Mouse (Mus musculus) stomach, embryonic 15.5 days (tissue): ENCODE results near the gene Hnrnpll. TPM values are rescaled to one million over a fixed set of nuclear protein-coding genes. Genes with fewer than 3 reads are reported as not detected.
"Not testable (repeated sequence)": the region's sequence is repeated elsewhere in the genome, so short reads cannot be mapped to it uniquely, and the experiment has no call there.

ENCODE experiments used
- ATAC-seq: fragments of 200-750 bp; cut with Nextera tagmentation; 2 replicates; pipeline ENCODE4 v1.8.0; 2017; ENCODE audit warnings: low read depth, moderate number of reproducible peaks, moderate TSS enrichment; ENCODE audit not compliant: insufficient read depth, low FRiP score
- H3K27ac ChIP-seq: fragments of 300-500 bp; sonication (generic); 2 replicates; pipeline ENCODE4 v1.5.1; 2015; ENCODE audit warnings: mild to moderate bottlenecking, inconsistent platforms
- H3K27me3 ChIP-seq: fragments of 300-500 bp; sonication (generic); replicated peaks from 2 replicates; pipeline ENCODE4 v1.6.1; 2015; ENCODE audit warnings: inconsistent platforms
- H3K36me3 ChIP-seq: fragments of 300-500 bp; sonication (generic); 2 replicates; pipeline ENCODE4 v1.6.1; 2015; ENCODE audit warnings: inconsistent platforms
- H3K4me1 ChIP-seq: fragments of 300-500 bp; sonication (generic); 2 replicates; pipeline ENCODE4 v1.6.1; 2015; ENCODE audit warnings: inconsistent platforms
- H3K4me2 ChIP-seq: fragments of 300-500 bp; sonication (generic); 2 replicates; pipeline ENCODE4 v1.6.1; 2015; ENCODE audit warnings: mild to moderate bottlenecking, inconsistent platforms
- H3K4me3 ChIP-seq: fragments of 300-500 bp; sonication (generic); replicated peaks from 2 replicates; pipeline ENCODE4 v1.5.1; 2015; ENCODE audit warnings: inconsistent platforms
- H3K9ac ChIP-seq: fragments of 300-500 bp; sonication (generic); 2 replicates; pipeline ENCODE4 v1.6.1; 2015; ENCODE audit warnings: inconsistent platforms
- H3K9me3 ChIP-seq: fragments of 300-500 bp; sonication (generic); 2 replicates; pipeline ENCODE4 v1.6.1; 2016; ENCODE audit warnings: inconsistent platforms
- WGBS: fragments of 180-500 bp; shearing (Covaris S2); methylation state at CpG from one replicate; pipeline ENCODE4 v1.1.7; 2015; 5-methylcytosine and 5-hydroxymethylcytosine counted together
- polyA plus RNA-seq: library from polyadenylated mRNA; unstranded; fragments of >200 nt; fragmentation: Nextera tagmentation; extraction: Ambion mirVana; gene quantifications from 2 replicates; pipeline ENCODE4 v1.2.1, GENCODE M21; 2015

The Hnrnpll gene
- polyA plus RNA-seq, 1 experiment from 2014 or later, result 55.8 TPM

DNA sequence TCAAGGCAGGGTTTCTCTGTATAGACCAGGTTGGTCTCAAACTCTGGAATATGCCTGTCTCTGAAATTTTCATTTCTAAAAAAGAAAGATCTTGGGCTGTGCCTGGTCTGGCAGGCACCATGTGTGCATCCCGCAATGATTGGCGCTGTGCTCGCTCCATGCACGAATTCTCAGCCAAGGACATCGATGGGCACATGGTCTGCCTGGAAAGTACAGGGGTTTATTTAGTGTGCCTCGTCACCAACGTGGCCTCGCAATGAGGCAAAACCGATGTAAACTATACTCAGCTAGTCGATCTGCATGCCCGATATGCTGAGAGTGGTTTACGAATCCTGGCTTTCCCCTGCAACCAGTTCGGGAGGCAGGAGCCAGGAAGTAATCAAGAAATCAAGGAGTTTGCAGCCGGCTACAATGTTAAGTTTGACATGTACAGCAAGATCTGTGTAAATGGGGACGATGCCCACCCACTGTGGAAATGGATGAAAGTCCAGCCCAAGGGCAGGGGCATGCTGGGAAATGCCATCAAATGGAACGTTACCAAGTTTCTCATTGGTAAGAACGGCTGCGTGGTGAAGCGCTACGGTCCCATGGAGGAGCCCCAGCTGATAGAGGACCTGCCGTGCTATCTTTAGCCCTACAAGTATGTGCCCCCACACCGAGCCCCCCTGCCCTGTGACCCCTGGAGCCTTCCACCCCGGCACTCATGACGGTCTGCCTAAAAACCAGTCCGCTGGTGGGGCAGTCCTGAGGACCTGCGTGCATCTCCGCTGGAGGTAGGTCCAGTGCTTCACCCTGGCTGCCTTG lies 8.0 kb downstream of the Hnrnpll start:
- H3K9me3 ChIP-seq, result no peaks in the 10 kb centered on the region
- H3K9ac ChIP-seq, result no peak overlapping the region
- no peak overlapping the region for H3K4me2 ChIP-seq
- H3K36me3 ChIP-seq, result peaks cover 11% of the 10 kb centered on the region
- no peaks in the 10 kb centered on the region; the same call in 1 of the 2 replicates for H3K4me1 ChIP-seq
- ATAC-seq, result no peak
- WGBS, result 85% methylated on average over 27 of the region's 27 CpGs
- H3K27me3 ChIP-seq, result no peaks in the 10 kb centered on the region
- no peak overlapping the region for H3K27ac ChIP-seq
- no peak overlapping the region for H3K4me3 ChIP-seq

DNA sequence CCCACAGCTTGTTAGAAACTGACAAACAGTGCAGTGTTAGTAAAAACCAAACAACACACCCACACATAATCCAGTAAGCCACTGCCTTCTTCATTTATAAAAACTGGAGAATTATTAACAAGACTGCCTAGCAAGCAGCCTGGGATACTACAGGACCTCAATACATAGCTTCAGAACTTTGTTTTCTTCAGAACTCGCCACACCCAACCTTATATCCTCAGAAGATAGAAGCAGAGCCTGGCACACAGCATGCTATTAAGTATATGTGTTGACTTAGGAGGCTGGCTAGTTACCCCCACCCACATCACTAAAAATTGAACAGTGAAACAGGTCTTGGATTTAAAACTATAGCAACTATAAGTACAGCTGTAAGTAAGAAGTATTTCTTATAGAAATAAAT lies 10.5 kb downstream of the Hnrnpll start:
- no peaks in the 10 kb centered on the region; the same call in 1 of the 2 replicates for H3K4me1 ChIP-seq
- no peak overlapping the region for H3K4me2 ChIP-seq
- WGBS, result 71% methylated on average over 1 of the region's 1 CpGs
- H3K36me3 ChIP-seq, result peaks cover 14% of the 10 kb centered on the region
- H3K27me3 ChIP-seq, result no peaks in the 10 kb centered on the region
- H3K27ac ChIP-seq, result no peak overlapping the region
- H3K9me3 ChIP-seq, result no peaks in the 10 kb centered on the region
- H3K4me3 ChIP-seq, result no peak overlapping the region
- ATAC-seq, result no peak
- H3K9ac ChIP-seq, result no peak overlapping the region

- H3K27ac ChIP-seq, H3K4me1 ChIP-seq, H3K9me3 ChIP-seq, H3K4me2 ChIP-seq, H3K27me3 ChIP-seq, H3K9ac ChIP-seq, H3K4me3 ChIP-seq, ATAC-seq: not testable (repeated sequence)
- H3K36me3 ChIP-seq, result peaks cover 14% of the 10 kb centered on the region
These were observed 12.8 kb downstream of the Hnrnpll start for GRCm38 (mm10) chr17:80049300-80049699.

- Histone ChIP-seq H3K9me3 (no peaks in the 10 kb centered on the region), H3K27me3 (no peaks in the 10 kb centered on the region), H3K27ac (no peak overlapping the region), H3K4me2 (no peak overlapping the region), H3K4me1 (no peaks in the 10 kb centered on the region), H3K4me3 (no peak overlapping the region), H3K36me3 (peaks cover 14% of the 10 kb centered on the region), H3K9ac (no peak overlapping the region)
- no peak for ATAC-seq
- WGBS, result 64% methylated on average over 7 of the region's 7 CpGs
These were observed 13.9 kb downstream of the Hnrnpll start for GRCm38 (mm10) chr17:80048230-80048629.

GRCm38 (mm10) chr17:80041739-80042138 lies 20.4 kb downstream of the Hnrnpll start:
- Histone ChIP-seq H3K27ac (no peak overlapping the region), H3K9me3 (no peaks in the 10 kb centered on the region), H3K4me2 (no peak overlapping the region), H3K4me3 (no peak overlapping the region), H3K36me3 (0 out of 2 replicates have a peak, but pooled peaks cover 4% of the 10 kb centered on the region), H3K27me3 (no peaks in the 10 kb centered on the region), H3K9ac (no peak overlapping the region), H3K4me1 (no peaks in the 10 kb centered on the region)
- no peak for ATAC-seq
- 71% methylated on average over 1 of the region's 1 CpGs for WGBS

- Histone ChIP-seq H3K4me3 (no peak overlapping the region), H3K27ac (no peak overlapping the region), H3K9me3 (no peaks in the 10 kb centered on the region)
These were observed 33.5 kb downstream of the Hnrnpll start for GRCm38 (mm10) chr17:80028675-80029074.

DNA sequence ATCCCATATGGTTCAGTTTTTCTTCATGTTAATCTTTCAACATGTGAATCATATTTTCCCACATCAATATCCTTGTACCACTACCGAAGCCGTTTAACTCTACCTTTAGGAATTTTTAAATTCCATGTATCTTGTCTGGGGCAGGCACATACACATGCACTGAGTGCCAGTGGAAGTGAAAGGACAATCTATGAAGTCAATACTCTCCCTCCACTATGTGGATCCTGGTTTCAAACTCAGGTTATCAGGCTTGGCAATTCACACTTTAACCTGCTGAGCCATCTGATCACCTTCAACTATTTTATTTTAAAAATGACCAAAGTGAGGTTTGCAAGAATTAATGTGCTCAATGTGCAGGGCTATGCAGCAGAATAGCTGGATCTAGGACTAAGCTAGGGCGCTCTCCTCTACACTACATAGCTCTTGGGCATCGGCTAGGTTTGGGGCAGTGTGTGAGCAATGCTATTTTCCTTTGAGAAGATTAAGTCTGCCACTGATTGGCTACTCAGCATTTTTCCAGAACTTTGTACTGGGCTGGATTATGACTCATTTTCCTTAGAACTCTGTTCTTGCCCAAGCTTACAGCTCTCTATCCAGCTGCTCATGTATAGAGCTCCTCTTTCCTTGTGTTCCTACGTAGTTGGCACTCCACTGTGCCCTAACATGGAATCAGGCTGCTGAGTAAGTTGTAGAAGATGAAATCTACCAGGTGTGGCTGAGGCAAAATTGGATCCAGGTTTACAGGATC lies 35.8 kb downstream of the Hnrnpll start:
- Histone ChIP-seq H3K4me3 (no peak overlapping the region), H3K9me3 (no peaks in the 10 kb centered on the region), H3K9ac (no peak overlapping the region), H3K27ac (no peak overlapping the region), H3K4me1 (no peaks in the 10 kb centered on the region), H3K27me3 (no peaks in the 10 kb centered on the region), H3K4me2 (no peak overlapping the region), H3K36me3 (peaks cover 21% of the 10 kb centered on the region)
- ATAC-seq, result no peak
- 90% methylated on average over 5 of the region's 5 CpGs for WGBS

More at GRCm38 (mm10) chr17:80028675-80029074, 33.5 kb downstream of the Hnrnpll start:
- Histone ChIP-seq H3K9ac (no peak overlapping the region), H3K4me2 (no peak overlapping the region), H3K4me1 (no peaks in the 10 kb centered on the region), H3K36me3 (peaks cover 27% of the 10 kb centered on the region), H3K27me3 (no peaks in the 10 kb centered on the region)
- WGBS, result 86% methylated on average over 6 of the region's 6 CpGs
- ATAC-seq, result no peak; the same call in 1 of the 2 replicates

DNA sequence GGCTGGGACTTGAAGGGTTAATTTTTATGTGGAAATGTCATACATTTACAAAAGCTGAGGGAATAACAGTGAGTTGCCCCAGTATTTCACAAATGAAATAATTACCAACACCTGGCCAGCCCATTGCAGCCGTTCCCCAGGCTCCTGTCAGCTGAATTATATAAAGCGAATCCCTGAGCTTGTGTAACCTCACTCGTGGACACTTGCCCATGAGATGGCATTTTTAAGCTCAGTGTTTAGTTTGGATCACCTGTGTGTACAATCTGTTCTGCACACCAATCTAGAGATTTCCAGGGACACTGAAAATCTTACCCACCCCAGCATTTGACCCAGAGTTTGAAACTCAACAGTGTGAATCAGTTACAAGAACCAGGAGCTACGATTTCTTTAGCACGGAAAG lies 40.0 kb downstream of the Hnrnpll start:
- H3K4me3 ChIP-seq, result no peak overlapping the region

GRCm38 (mm10) chr17:80020495-80020894 lies 41.6 kb downstream of the Hnrnpll start:
- H3K4me2 ChIP-seq, result no peak overlapping the region
- no peak overlapping the region for H3K9ac ChIP-seq
- H3K36me3 ChIP-seq, result no peaks in the 10 kb centered on the region
- no peak overlapping the region for H3K4me3 ChIP-seq
- no peak overlapping the region for H3K27ac ChIP-seq
- ATAC-seq, result no peak
- WGBS, result 66% methylated on average over 2 of the region's 2 CpGs
- no peaks in the 10 kb centered on the region for H3K9me3 ChIP-seq
- peaks cover 6% of the 10 kb centered on the region for H3K4me1 ChIP-seq
- no peaks in the 10 kb centered on the region for H3K27me3 ChIP-seq

More for the DNA sequence above, 40.0 kb downstream of the Hnrnpll start:
- no peaks in the 10 kb centered on the region for H3K9me3 ChIP-seq
- no peak for ATAC-seq
- 59% methylated on average over 5 of the region's 5 CpGs for WGBS
- no peaks in the 10 kb centered on the region for H3K27me3 ChIP-seq
- H3K4me1 ChIP-seq, result peaks cover 6% of the 10 kb centered on the region
- no peak overlapping the region for H3K9ac ChIP-seq
- H3K4me2 ChIP-seq, result no peak overlapping the region
- peaks cover 2% of the 10 kb centered on the region for H3K36me3 ChIP-seq
- no peak overlapping the region for H3K27ac ChIP-seq

- 0 out of 2 replicates have a peak, but pooled peaks have one; percentile 19 for ATAC-seq
- Histone ChIP-seq H3K4me2 (peak overlapping the region; percentile 50), H3K27ac (no peak overlapping the region), H3K36me3 (no peaks in the 10 kb centered on the region), H3K4me3 (peak overlapping the region; percentile 17; the same call in 1 of the 2 replicates), H3K9me3 (no peaks in the 10 kb centered on the region), H3K4me1 (peaks cover 6% of the 10 kb centered on the region), H3K9ac (no peak overlapping the region), H3K27me3 (no peaks in the 10 kb centered on the region)
- WGBS, result 10% methylated on average over 22 of the region's 22 CpGs
These were observed 43.1 kb downstream of the Hnrnpll start for GRCm38 (mm10) chr17:80018976-80019541.

- peak; percentile 21; the same call in 1 of the 2 replicates for ATAC-seq
- 46% methylated on average over 12 of the region's 12 CpGs for WGBS
These were observed 43.7 kb downstream of the Hnrnpll start for GRCm38 (mm10) chr17:80018239-80018975.

More at GRCm38 (mm10) chr17:80018239-80018975, 43.7 kb downstream of the Hnrnpll start:
- Histone ChIP-seq H3K9ac (no peak overlapping the region), H3K9me3 (no peaks in the 10 kb centered on the region), H3K27me3 (no peaks in the 10 kb centered on the region), H3K4me3 (no peak overlapping the region), H3K36me3 (no peaks in the 10 kb centered on the region), H3K27ac (no peak overlapping the region), H3K4me1 (peaks cover 6% of the 10 kb centered on the region), H3K4me2 (peak overlapping the region; percentile 50; the same call in 1 of the 2 replicates)
